Mouse (Mus musculus) embryonic facial prominence, embryonic 11.5 days (tissue): ENCODE measurements at regions not wholly inside any gene's neighbourhood (a gene's known extent, or its start where the extent isn't known, plus 50 kb on each side); places are given as distances from the start of the nearest gene placed in this dataset.

ENCODE experiments used
- ATAC-seq: fragments of 200-750 bp; cut with Nextera tagmentation; replicated peaks from 2 replicates; pipeline ENCODE4 v1.8.0; 2017; ENCODE audit warnings: low read depth; ENCODE audit not compliant: insufficient number of reproducible peaks, low FRiP score, low TSS enrichment
- DNase-seq: peaks from one replicate; pipeline ENCODE4 v3.0.0-alpha.2; 2015; ENCODE audit warnings: low spot score
- H3K27ac ChIP-seq: fragments of 300-500 bp; sonication (generic); replicated peaks from 2 replicates; pipeline ENCODE4 v1.5.1; 2014; ENCODE audit warnings: mild to moderate bottlenecking, low read depth, low read length, control low read depth
- H3K27me3 ChIP-seq: fragments of 300-500 bp; sonication (generic); 2 replicates; pipeline ENCODE4 v1.6.1; 2014; ENCODE audit warnings: mild to moderate bottlenecking, low read length, moderate library complexity, mixed read lengths; ENCODE audit not compliant: control insufficient read depth, insufficient read depth
- H3K36me3 ChIP-seq: fragments of 300-500 bp; sonication (generic); replicated peaks from 2 replicates; pipeline ENCODE4 v1.6.1; 2014; ENCODE audit warnings: low read depth, mild to moderate bottlenecking, low read length, moderate library complexity, mixed read lengths; ENCODE audit not compliant: control insufficient read depth, insufficient read depth
- H3K4me1 ChIP-seq: fragments of 300-500 bp; sonication (generic); 2 replicates; pipeline ENCODE4 v1.6.1; 2014; ENCODE audit warnings: low read length, mixed read lengths; ENCODE audit not compliant: control insufficient read depth, insufficient read depth
- H3K4me2 ChIP-seq: fragments of 300-500 bp; sonication (generic); 2 replicates; pipeline ENCODE4 v1.6.1; 2014; ENCODE audit warnings: low read depth, mild to moderate bottlenecking, control low read depth, low read length, moderate library complexity
- H3K4me3 ChIP-seq: fragments of 300-500 bp; sonication (generic); 2 replicates; pipeline ENCODE4 v1.5.1; 2014; ENCODE audit warnings: low read depth, low read length, control low read depth
- H3K9ac ChIP-seq: fragments of 300-500 bp; sonication (generic); replicated peaks from 2 replicates; pipeline ENCODE4 v1.6.1; 2014; ENCODE audit warnings: mild to moderate bottlenecking, control low read depth, low read length
- H3K9me3 ChIP-seq: fragments of 300-500 bp; sonication (generic); replicated peaks from 2 replicates; pipeline ENCODE4 v1.6.1; 2016; ENCODE audit warnings: mild to moderate bottlenecking, low read length, inconsistent platforms, mixed read lengths; ENCODE audit not compliant: control insufficient read depth
- WGBS: fragments of 180-500 bp; shearing (Covaris S2); extraction: QIAGEN DNeasy Blood & Tissue Kit; methylation state at CpG from one replicate; pipeline ENCODE4 v1.1.7; 2014; 5-methylcytosine and 5-hydroxymethylcytosine counted together

- peaks cover 71% of the 10 kb centered on the region for H3K27me3 ChIP-seq
- H3K9ac ChIP-seq = 0 out of 2 replicates have a peak overlapping the region, but pooled peaks have one; percentile 32
- no peaks in the 10 kb centered on the region for H3K36me3 ChIP-seq
- H3K4me3 ChIP-seq = peak overlapping the region; percentile 27
- DNase-seq (peak; percentile 1), ATAC-seq (no peak)
- H3K27ac ChIP-seq = no peak overlapping the region
- WGBS = 5% methylated on average over 7 of the region's 7 CpGs
- H3K4me2 ChIP-seq = no peak overlapping the region
- H3K9me3 ChIP-seq = no peaks in the 10 kb centered on the region
- no peaks in the 10 kb centered on the region for H3K4me1 ChIP-seq
Measured at GRCm38 (mm10) chr13:83722241-83722640, 218.4 kb downstream of the Mef2c start.

- H3K4me3 ChIP-seq = peak overlapping the region; percentile 27
- no peak for ATAC-seq
- no peaks in the 10 kb centered on the region for H3K9me3 ChIP-seq
- under 1% methylated on average over 3 of the region's 3 CpGs for WGBS
- no peak overlapping the region; the same call in 1 of the 2 replicates for H3K4me2 ChIP-seq
- H3K27ac ChIP-seq = no peak overlapping the region
- peaks cover 72% of the 10 kb centered on the region for H3K27me3 ChIP-seq
- no peaks in the 10 kb centered on the region for H3K4me1 ChIP-seq
- no peak overlapping the region; the same call in 1 of the 2 replicates for H3K9ac ChIP-seq
- peak; percentile 3 for DNase-seq
- no peaks in the 10 kb centered on the region for H3K36me3 ChIP-seq
Measured at GRCm38 (mm10) chr13:83722791-83723190, 219.0 kb downstream of the Mef2c start.

- 10% methylated on average over 2 of the region's 2 CpGs for WGBS
- Histone ChIP-seq H3K27me3 (peaks cover 71% of the 10 kb centered on the region), H3K9ac (peak overlapping the region; percentile 18; the same call in 1 of the 2 replicates), H3K9me3 (no peaks in the 10 kb centered on the region), H3K4me1 (no peaks in the 10 kb centered on the region), H3K27ac (no peak overlapping the region), H3K4me2 (no peak overlapping the region), H3K36me3 (no peaks in the 10 kb centered on the region), H3K4me3 (peak overlapping the region; percentile 27; the same call in 1 of the 2 replicates)
- ATAC-seq (no peak), DNase-seq (no peak)
Measured at GRCm38 (mm10) chr13:83723396-83723795, 219.6 kb downstream of the Mef2c start.

GRCm38 (mm10) chr13:83724196-83724595 lies 220.4 kb downstream of the Mef2c start:
- peak; percentile 1 for DNase-seq
- peaks cover 69% of the 10 kb centered on the region for H3K27me3 ChIP-seq
- no peak for ATAC-seq
- 18% methylated on average over 3 of the region's 3 CpGs for WGBS
- H3K9me3 ChIP-seq = no peaks in the 10 kb centered on the region
- H3K9ac ChIP-seq = 0 out of 2 replicates have a peak overlapping the region, but pooled peaks have one; percentile 9
- no peaks in the 10 kb centered on the region for H3K4me1 ChIP-seq
- no peak overlapping the region for H3K4me3 ChIP-seq
- H3K4me2 ChIP-seq = no peak overlapping the region
- H3K36me3 ChIP-seq = no peaks in the 10 kb centered on the region
- no peak overlapping the region for H3K27ac ChIP-seq

- Histone ChIP-seq H3K36me3 (no peaks in the 10 kb centered on the region), H3K27ac (no peak overlapping the region), H3K4me2 (no peak overlapping the region), H3K4me3 (no peak overlapping the region), H3K4me1 (no peaks in the 10 kb centered on the region), H3K27me3 (peaks cover 64% of the 10 kb centered on the region), H3K9me3 (no peaks in the 10 kb centered on the region), H3K9ac (no peak overlapping the region)
- WGBS = 0% methylated on average over 11 of the region's 11 CpGs
- ATAC-seq (peak; percentile 63), DNase-seq (peak; percentile 84)
Measured at GRCm38 (mm10) chr13:83724995-83725394, 221.2 kb downstream of the Mef2c start.

GRCm38 (mm10) chr13:83725831-83726230 lies 222.0 kb downstream of the Mef2c start:
- 3% methylated on average over 13 of the region's 13 CpGs for WGBS
- Histone ChIP-seq H3K9ac (no peak overlapping the region), H3K4me2 (no peak overlapping the region), H3K27ac (no peak overlapping the region), H3K27me3 (peaks cover 62% of the 10 kb centered on the region), H3K9me3 (no peaks in the 10 kb centered on the region), H3K4me1 (no peaks in the 10 kb centered on the region), H3K4me3 (no peak overlapping the region), H3K36me3 (no peaks in the 10 kb centered on the region)
- peak; percentile 23 for DNase-seq
- no peak for ATAC-seq

- peak overlapping the region; percentile 27; the same call in 1 of the 2 replicates for H3K4me2 ChIP-seq
- no peaks in the 10 kb centered on the region for H3K36me3 ChIP-seq
- peak; percentile 25 for DNase-seq
- no peaks in the 10 kb centered on the region for H3K4me1 ChIP-seq
- no peaks in the 10 kb centered on the region for H3K9me3 ChIP-seq
- ATAC-seq = no peak
- H3K27me3 ChIP-seq = peaks cover 56% of the 10 kb centered on the region
- no peak overlapping the region for H3K27ac ChIP-seq
- 3% methylated on average over 13 of the region's 13 CpGs for WGBS
- H3K9ac ChIP-seq = peak overlapping the region; percentile 37
- H3K4me3 ChIP-seq = peak overlapping the region; percentile 28; the same call in 1 of the 2 replicates
Measured at GRCm38 (mm10) chr13:83726346-83726975, 222.6 kb downstream of the Mef2c start.

- Histone ChIP-seq H3K4me2 (peak overlapping the region; percentile 27), H3K4me1 (no peaks in the 10 kb centered on the region), H3K9me3 (no peaks in the 10 kb centered on the region), H3K36me3 (no peaks in the 10 kb centered on the region), H3K4me3 (peak overlapping the region; percentile 28), H3K27ac (peak overlapping the region; percentile 28; the same call in 1 of the 2 replicates), H3K9ac (peak overlapping the region; percentile 37), H3K27me3 (peaks cover 50% of the 10 kb centered on the region)
- WGBS = under 1% methylated on average over 37 of the region's 38 CpGs
- DNase-seq (peak; percentile 49), ATAC-seq (0 out of 2 replicates have a peak, but pooled peaks have one; percentile 1)
Measured at GRCm38 (mm10) chr13:83727051-83727765, 223.4 kb downstream of the Mef2c start.
